Mouse (Mus musculus) CD4-positive, CD25-positive, alpha-beta regulatory T cell, adult 2 months (primary cell): ENCODE measurements around the gene Slco3a1.

Experiments used
- DNase-seq: peaks from one replicate; pipeline ENCODE4 v3.0.0-alpha.2; 2012; ENCODE audit warnings: low read depth, low spot score

The Slco3a1 gene

GRCm38 (mm10) chr7:74383040-74383666 is 171.4 kb downstream of the Slco3a1 start:
- no peak for DNase-seq

- DNase-seq: no peak
These were observed 172.3 kb downstream of the Slco3a1 start for GRCm38 (mm10) chr7:74382286-74382685.

- DNase-seq: no peak
These were observed 172.7 kb downstream of the Slco3a1 start for GRCm38 (mm10) chr7:74381881-74382281.

GRCm38 (mm10) chr7:74381051-74381450 is 173.5 kb downstream of the Slco3a1 start:
- DNase-seq: no peak

GRCm38 (mm10) chr7:74377909-74378308 is 176.7 kb downstream of the Slco3a1 start:
- DNase-seq: no peak

- DNase-seq: no peak
These were observed 178.1 kb downstream of the Slco3a1 start for GRCm38 (mm10) chr7:74376397-74377044.

GRCm38 (mm10) chr7:74375174-74375957 is 179.2 kb downstream of the Slco3a1 start:
- no peak for DNase-seq

- DNase-seq: no peak
These were observed 181.5 kb downstream of the Slco3a1 start for GRCm38 (mm10) chr7:74373056-74373455.

- no peak for DNase-seq
These were observed 182.4 kb downstream of the Slco3a1 start for GRCm38 (mm10) chr7:74372141-74372582.

GRCm38 (mm10) chr7:74371656-74372055 is 182.9 kb downstream of the Slco3a1 start:
- DNase-seq: no peak

- peak; percentile 61 for DNase-seq
These were observed 183.4 kb downstream of the Slco3a1 start for GRCm38 (mm10) chr7:74371208-74371607.

GRCm38 (mm10) chr7:74369657-74370056 is 184.9 kb downstream of the Slco3a1 start:
- DNase-seq: peak; percentile 37

- peak; percentile 15 for DNase-seq
These were observed 186.2 kb downstream of the Slco3a1 start for GRCm38 (mm10) chr7:74368256-74368980.

- DNase-seq: peak; percentile 31
These were observed 187.2 kb downstream of the Slco3a1 start for GRCm38 (mm10) chr7:74367350-74367749.

GRCm38 (mm10) chr7:74365623-74366022 is 189.0 kb downstream of the Slco3a1 start:
- no peak for DNase-seq

- no peak for DNase-seq
These were observed 189.6 kb downstream of the Slco3a1 start for GRCm38 (mm10) chr7:74364956-74365355.

GRCm38 (mm10) chr7:74363440-74363839 is 191.1 kb downstream of the Slco3a1 start:
- DNase-seq: peak; percentile 54

- no peak for DNase-seq
These were observed 192.9 kb downstream of the Slco3a1 start for GRCm38 (mm10) chr7:74361677-74362076.

GRCm38 (mm10) chr7:74357027-74357426 is 197.6 kb downstream of the Slco3a1 start:
- DNase-seq: peak; percentile 53

- DNase-seq: peak; percentile 62
These were observed 199.9 kb downstream of the Slco3a1 start for GRCm38 (mm10) chr7:74354527-74355256.
